Mouse (Mus musculus) lung, embryonic 16.5 days (tissue): ENCODE measurements around the gene Cwc22. TPM values are rescaled to one million over a fixed set of nuclear protein-coding genes. Genes with fewer than 3 reads are reported as not detected.

Experiments
- ATAC-seq: fragments of 200-750 bp; cut with Nextera tagmentation; 2 replicates; pipeline ENCODE4 v1.8.0; 2017; ENCODE audit warnings: low read depth, mild to moderate bottlenecking, moderate library complexity
- H3K27ac ChIP-seq: fragments of 300-500 bp; sonication (generic); 2 replicates; pipeline ENCODE4 v1.5.1; 2014; ENCODE audit warnings: mild to moderate bottlenecking, control low read depth, low read length
- H3K27me3 ChIP-seq: fragments of 300-500 bp; sonication (generic); 2 replicates; pipeline ENCODE4 v1.6.1; 2014; ENCODE audit warnings: low read depth, low read length, mixed read lengths; ENCODE audit not compliant: control insufficient read depth, insufficient read depth
- H3K36me3 ChIP-seq: fragments of 300-500 bp; sonication (generic); 2 replicates; pipeline ENCODE4 v1.6.1; 2014; ENCODE audit warnings: low read length; ENCODE audit not compliant: control insufficient read depth, insufficient read depth
- H3K4me1 ChIP-seq: fragments of 300-500 bp; sonication (generic); replicated peaks from 2 replicates; pipeline ENCODE4 v1.6.1; 2014; ENCODE audit warnings: low read length, mixed read lengths; ENCODE audit not compliant: control insufficient read depth, insufficient read depth
- H3K4me2 ChIP-seq: fragments of 300-500 bp; sonication (generic); 2 replicates; pipeline ENCODE4 v1.6.1; 2014; ENCODE audit warnings: low read depth, low read length, control low read depth
- H3K4me3 ChIP-seq: fragments of 300-500 bp; sonication (generic); 2 replicates; pipeline ENCODE4 v1.5.1; 2014; ENCODE audit warnings: mild to moderate bottlenecking, low read length, control low read depth
- H3K9ac ChIP-seq: fragments of 300-500 bp; sonication (generic); 2 replicates; pipeline ENCODE4 v1.6.1; 2014; ENCODE audit warnings: low read length, control low read depth
- H3K9me3 ChIP-seq: fragments of 300-500 bp; sonication (generic); 2 replicates; pipeline ENCODE4 v1.6.1; 2016; ENCODE audit warnings: low read length; ENCODE audit not compliant: control insufficient read depth
- WGBS: fragments of 180-500 bp; shearing (Covaris S2); extraction: QIAGEN DNeasy Blood & Tissue Kit; methylation state at CpG from one replicate; pipeline ENCODE4 v1.1.7; 2014; 5-methylcytosine and 5-hydroxymethylcytosine counted together
- polyA plus RNA-seq: library from polyadenylated mRNA; unstranded; fragments of >200 nt; fragmentation: Nextera tagmentation; extraction: Ambion mirVana; gene quantifications from 2 replicates; pipeline ENCODE4 v1.2.1, GENCODE M21; 2015

Gene Cwc22
- polyA plus RNA-seq, 1 experiment from 2014 or later: 27.6 TPM

- Histone ChIP-seq H3K9me3 (no peaks in the 10 kb centered on the region), H3K9ac (no peak overlapping the region), H3K27me3 (no peaks in the 10 kb centered on the region), H3K36me3 (peaks cover 16% of the 10 kb centered on the region), H3K4me2 (no peak overlapping the region), H3K4me3 (no peak overlapping the region), H3K27ac (no peak overlapping the region), H3K4me1 (no peaks in the 10 kb centered on the region)
- no peak for ATAC-seq
- 89% methylated on average over 3 of the region's 3 CpGs for WGBS
Observed at GRCm38 (mm10) chr2:77937818-77938217, 8.4 kb downstream of the Cwc22 start.

GRCm38 (mm10) chr2:77934138-77934537 is 12.0 kb downstream of the Cwc22 start:
- peaks cover 23% of the 10 kb centered on the region for H3K36me3 ChIP-seq
- 95% methylated on average over 4 of the region's 4 CpGs for WGBS

GRCm38 (mm10) chr2:77933630-77934029 is 12.5 kb downstream of the Cwc22 start:
- no peak for ATAC-seq
- H3K27ac ChIP-seq: no peak overlapping the region
- no peak overlapping the region for H3K4me2 ChIP-seq
- H3K9ac ChIP-seq: no peak overlapping the region
- 78% methylated on average over 2 of the region's 2 CpGs for WGBS
- H3K27me3 ChIP-seq: no peaks in the 10 kb centered on the region
- H3K9me3 ChIP-seq: no peaks in the 10 kb centered on the region
- H3K4me1 ChIP-seq: no peaks in the 10 kb centered on the region
- H3K4me3 ChIP-seq: no peak overlapping the region
- H3K36me3 ChIP-seq: peaks cover 27% of the 10 kb centered on the region

More at GRCm38 (mm10) chr2:77934138-77934537, 12.0 kb downstream of the Cwc22 start:
- Histone ChIP-seq H3K27ac (no peak overlapping the region), H3K9me3 (no peaks in the 10 kb centered on the region), H3K4me1 (no peaks in the 10 kb centered on the region), H3K4me3 (no peak overlapping the region), H3K9ac (no peak overlapping the region), H3K27me3 (no peaks in the 10 kb centered on the region), H3K4me2 (no peak overlapping the region)
- no peak for ATAC-seq

GRCm38 (mm10) chr2:77931958-77932357 is 14.2 kb downstream of the Cwc22 start:
- Histone ChIP-seq H3K4me2 (no peak overlapping the region), H3K4me3 (no peak overlapping the region), H3K4me1 (no peaks in the 10 kb centered on the region), H3K36me3 (peaks cover 28% of the 10 kb centered on the region), H3K27me3 (no peaks in the 10 kb centered on the region), H3K27ac (no peak overlapping the region), H3K9me3 (no peaks in the 10 kb centered on the region), H3K9ac (no peak overlapping the region)
- ATAC-seq: no peak
- WGBS: 91% methylated on average over 1 of the region's 1 CpGs

- no peak overlapping the region for H3K27ac ChIP-seq
- H3K9me3 ChIP-seq: no peaks in the 10 kb centered on the region
- no peak overlapping the region for H3K9ac ChIP-seq
- peaks cover 25% of the 10 kb centered on the region for H3K36me3 ChIP-seq
- ATAC-seq: no peak
- no peak overlapping the region for H3K4me2 ChIP-seq
- H3K4me3 ChIP-seq: no peak overlapping the region
- H3K4me1 ChIP-seq: no peaks in the 10 kb centered on the region
- WGBS: 91% methylated on average over 10 of the region's 10 CpGs
- no peaks in the 10 kb centered on the region for H3K27me3 ChIP-seq
Observed at GRCm38 (mm10) chr2:77928352-77928751, 17.8 kb downstream of the Cwc22 start.

GRCm38 (mm10) chr2:77926468-77926867 is 19.7 kb downstream of the Cwc22 start:
- no peaks in the 10 kb centered on the region for H3K4me1 ChIP-seq
- peaks cover 28% of the 10 kb centered on the region for H3K36me3 ChIP-seq
- 87% methylated on average over 7 of the region's 7 CpGs for WGBS
- ATAC-seq: no peak
- no peak overlapping the region for H3K4me2 ChIP-seq
- no peaks in the 10 kb centered on the region for H3K9me3 ChIP-seq
- no peak overlapping the region for H3K4me3 ChIP-seq
- no peak overlapping the region for H3K9ac ChIP-seq
- no peak overlapping the region for H3K27ac ChIP-seq
- no peaks in the 10 kb centered on the region for H3K27me3 ChIP-seq

GRCm38 (mm10) chr2:77925997-77926396 is 20.2 kb downstream of the Cwc22 start:
- no peak for ATAC-seq

GRCm38 (mm10) chr2:77925187-77925924 is 20.8 kb downstream of the Cwc22 start:
- H3K4me3 ChIP-seq: no peak overlapping the region
- H3K27me3 ChIP-seq: no peaks in the 10 kb centered on the region
- no peak overlapping the region for H3K9ac ChIP-seq
- peaks cover 25% of the 10 kb centered on the region for H3K36me3 ChIP-seq
- WGBS: 69% methylated on average over 7 of the region's 7 CpGs
- H3K4me2 ChIP-seq: no peak overlapping the region
- H3K4me1 ChIP-seq: no peaks in the 10 kb centered on the region
- no peaks in the 10 kb centered on the region for H3K9me3 ChIP-seq
- no peak for ATAC-seq
- H3K27ac ChIP-seq: no peak overlapping the region

More at GRCm38 (mm10) chr2:77925997-77926396, 20.2 kb downstream of the Cwc22 start:
- Histone ChIP-seq H3K4me3 (no peak overlapping the region), H3K27me3 (no peaks in the 10 kb centered on the region), H3K4me2 (no peak overlapping the region), H3K36me3 (peaks cover 25% of the 10 kb centered on the region), H3K9me3 (no peaks in the 10 kb centered on the region), H3K27ac (no peak overlapping the region), H3K9ac (no peak overlapping the region), H3K4me1 (no peaks in the 10 kb centered on the region)
- WGBS: 91% methylated on average over 2 of the region's 2 CpGs

- no peak overlapping the region for H3K4me3 ChIP-seq
- H3K9ac ChIP-seq: no peak overlapping the region
- H3K9me3 ChIP-seq: no peaks in the 10 kb centered on the region
- H3K4me1 ChIP-seq: no peaks in the 10 kb centered on the region
- H3K36me3 ChIP-seq: peaks cover 26% of the 10 kb centered on the region
- no peak overlapping the region for H3K4me2 ChIP-seq
- H3K27me3 ChIP-seq: no peaks in the 10 kb centered on the region
- WGBS: 95% methylated on average over 3 of the region's 3 CpGs
- ATAC-seq: no peak
- H3K27ac ChIP-seq: no peak overlapping the region
Observed at GRCm38 (mm10) chr2:77924003-77924402, 22.2 kb downstream of the Cwc22 start.
